Mouse (Mus musculus) ES-Bruce4 (cell line): ENCODE results near the gene Akap13.

ENCODE experiments used
- CTCF ChIP-seq: IDR thresholded peaks from one replicate; pipeline ENCODE4 v1.8.1; 2011; ENCODE audit warnings: low read depth, low read length
- POLR2A ChIP-seq: IDR thresholded peaks from one replicate; pipeline ENCODE4 v1.8.1; 2011; ENCODE audit warnings: low read length; ENCODE audit not compliant: insufficient read depth

DNA sequence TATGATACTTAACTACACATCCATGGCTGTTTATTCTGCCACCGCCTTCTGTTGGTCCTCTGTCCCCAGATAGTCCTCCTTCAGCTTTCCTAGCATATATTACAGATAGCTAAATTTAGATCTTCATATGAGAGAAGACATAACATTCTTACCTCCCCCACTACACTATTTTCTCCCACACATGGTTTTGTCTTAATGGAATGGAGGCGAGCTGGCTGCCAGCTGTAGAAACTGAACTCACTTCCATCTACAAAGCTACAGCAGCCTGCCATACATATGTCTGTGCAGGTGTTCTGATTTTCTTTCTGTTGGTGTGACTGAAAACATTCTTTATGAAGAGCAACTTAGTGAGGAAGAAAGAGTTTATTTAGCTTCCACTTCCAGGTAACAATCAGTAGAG is 277.8 kb downstream of the Akap13 start:
- TF ChIP-seq POLR2A (no peak), CTCF (no peak)
